Mouse (Mus musculus): Measurements from ENCODE around the gene Yipf3. TPM values are rescaled to one million over a fixed set of nuclear protein-coding genes. Genes with fewer than 3 reads are reported as not detected.

The Yipf3 gene
- total and polyA plus RNA-seq, 3 experiments, result 72.4 to 142 (median 82.8) TPM

DNA sequence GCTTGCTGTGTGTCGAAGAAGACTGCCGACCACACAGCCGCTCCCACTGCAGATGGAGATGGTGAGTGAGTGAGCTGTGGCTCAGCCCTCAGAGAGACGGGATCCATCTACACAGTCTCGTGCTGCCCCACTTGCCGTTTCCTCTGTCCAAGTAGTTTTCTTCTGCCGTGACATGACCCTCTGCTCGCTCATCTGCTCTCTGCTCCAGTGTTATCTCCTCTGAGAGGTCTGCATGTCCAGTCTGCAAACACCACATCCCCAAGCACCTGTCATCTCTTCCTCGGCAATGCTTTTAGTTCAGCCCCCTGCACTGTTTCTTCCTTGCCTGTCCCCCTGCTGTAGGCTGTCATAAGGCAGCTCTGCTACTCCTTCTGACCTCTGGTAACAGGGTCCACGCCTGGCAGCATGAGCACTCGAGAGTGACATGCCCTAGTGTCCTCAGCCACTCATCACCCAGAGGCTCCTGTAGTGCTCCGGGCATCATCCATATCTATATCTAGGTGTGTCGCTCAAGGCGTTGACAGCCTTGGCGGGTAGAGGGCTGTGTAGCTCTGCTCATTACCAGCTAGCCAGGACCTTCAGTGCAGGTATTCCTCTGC lies 8.3 kb upstream of the Yipf3 start:
- Histone ChIP-seq H3K9ac (ENCODE audit: low read depth, low read length) (no peak overlapping the region), H3K4me1 (ENCODE audit: control insufficient read depth, insufficient read depth, low read length) (no peaks in the 10 kb centered on the region), H3K36me3 (ENCODE audit: control insufficient read depth, insufficient read depth, low read length) (no peaks in the 10 kb centered on the region), H3K79me2 (replicated peaks; ENCODE audit: control insufficient read depth, insufficient read depth, low read length) (no peaks in the 10 kb centered on the region), H3K27me3 (ENCODE audit: control insufficient read depth, insufficient read depth, low read length) (no peaks in the 10 kb centered on the region), H3K4me3 (no peak overlapping the region), H3K27ac (no peak overlapping the region)
- TF ChIP-seq CTCF (IDR thresholded peaks at IDR 0.05) (no peak), EP300 (IDR thresholded peaks at IDR 0.05; ENCODE audit: insufficient read depth, low read depth, low read length) (no peak), POLR2A (IDR thresholded peaks at IDR 0.05; ENCODE audit: insufficient read depth, low read depth, low read length) (no peak)
- 71% methylated on average over 15 of the region's 15 CpGs for WGBS
- no peak for DNase-seq
- intact Hi-C loops (cut with DNase I), result no loop called here

DNA sequence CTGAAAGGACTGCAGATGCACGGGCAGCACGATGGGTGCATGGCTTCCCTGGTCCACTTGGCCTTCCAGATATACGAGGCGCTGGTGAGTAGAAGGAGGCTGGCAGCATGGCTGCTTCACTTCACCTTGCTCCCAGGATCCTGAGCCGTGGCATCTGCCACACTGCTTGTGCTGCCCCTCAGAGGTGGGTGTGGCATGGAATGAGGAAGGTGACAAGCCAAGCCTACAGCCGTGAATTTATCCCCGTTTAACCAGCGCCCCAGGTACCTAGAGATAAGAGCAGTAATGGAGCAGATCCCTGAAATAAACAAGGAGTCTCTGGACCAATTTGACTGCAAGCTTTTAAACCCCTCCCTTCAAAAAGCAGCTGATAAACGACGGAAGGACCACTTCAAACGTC lies 6.4 kb upstream of the Yipf3 start:
- WGBS, result 75% methylated on average over 11 of the region's 11 CpGs
- H3K4me1 ChIP-seq (ENCODE audit: control insufficient read depth, insufficient read depth, low read length), result no peaks in the 10 kb centered on the region
- no peak overlapping the region for H3K27ac ChIP-seq
- H3K9ac ChIP-seq (ENCODE audit: low read depth, low read length), result no peak overlapping the region
- no peak for DNase-seq
- no peaks in the 10 kb centered on the region for H3K36me3 ChIP-seq (ENCODE audit: control insufficient read depth, insufficient read depth, low read length)
- intact Hi-C loops (cut with DNase I), result no loop called here
- no peaks in the 10 kb centered on the region for H3K27me3 ChIP-seq (ENCODE audit: control insufficient read depth, insufficient read depth, low read length)
- no peaks in the 10 kb centered on the region for H3K79me2 ChIP-seq (replicated peaks; ENCODE audit: control insufficient read depth, insufficient read depth, low read length)
- TF ChIP-seq POLR2A (IDR thresholded peaks at IDR 0.05; ENCODE audit: insufficient read depth, low read depth, low read length) (no peak), CTCF (IDR thresholded peaks at IDR 0.05) (no peak), EP300 (IDR thresholded peaks at IDR 0.05; ENCODE audit: insufficient read depth, low read depth, low read length) (no peak)
- H3K4me3 ChIP-seq, result no peak overlapping the region

DNA sequence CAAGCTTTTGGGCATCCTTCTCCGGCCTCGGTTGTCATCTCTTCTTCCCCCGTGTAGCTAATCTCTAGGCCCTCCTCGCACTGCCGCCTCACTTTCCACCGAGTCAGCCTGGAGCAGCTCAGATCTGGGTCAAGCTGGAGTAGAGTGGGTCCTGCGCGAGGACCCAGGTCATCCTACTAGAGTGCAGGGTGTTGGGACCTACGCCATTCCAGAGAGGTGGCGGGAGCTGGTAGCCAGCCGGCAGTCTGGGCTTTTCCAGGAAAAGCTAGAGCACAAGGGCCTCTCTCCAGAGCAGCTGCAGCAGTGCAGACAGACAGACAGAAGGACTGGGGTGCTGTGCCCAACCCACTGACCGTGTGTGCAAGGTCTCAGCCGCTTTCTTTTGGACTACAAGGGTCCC lies 5.6 kb upstream of the Yipf3 start:
- no peak overlapping the region for H3K27ac ChIP-seq
- no peaks in the 10 kb centered on the region for H3K27me3 ChIP-seq (ENCODE audit: control insufficient read depth, insufficient read depth, low read length)
- H3K4me1 ChIP-seq (ENCODE audit: control insufficient read depth, insufficient read depth, low read length), result peaks cover 1% of the 10 kb centered on the region; the same call in 1 of the 2 replicates
- H3K79me2 ChIP-seq (replicated peaks; ENCODE audit: control insufficient read depth, insufficient read depth, low read length), result no peaks in the 10 kb centered on the region
- 85% methylated on average over 13 of the region's 13 CpGs for WGBS
- H3K36me3 ChIP-seq (ENCODE audit: control insufficient read depth, insufficient read depth, low read length), result peaks cover 2% of the 10 kb centered on the region; the same call in 1 of the 2 replicates
- H3K4me3 ChIP-seq, result no peak overlapping the region
- no peak for DNase-seq
- no peak overlapping the region for H3K9ac ChIP-seq (ENCODE audit: low read depth, low read length)
- intact Hi-C loops (cut with DNase I), result no loop called here
- TF ChIP-seq CTCF (IDR thresholded peaks at IDR 0.05) (no peak), POLR2A (IDR thresholded peaks at IDR 0.05; ENCODE audit: insufficient read depth, low read depth, low read length) (no peak), EP300 (IDR thresholded peaks at IDR 0.05; ENCODE audit: insufficient read depth, low read depth, low read length) (no peak)

DNA sequence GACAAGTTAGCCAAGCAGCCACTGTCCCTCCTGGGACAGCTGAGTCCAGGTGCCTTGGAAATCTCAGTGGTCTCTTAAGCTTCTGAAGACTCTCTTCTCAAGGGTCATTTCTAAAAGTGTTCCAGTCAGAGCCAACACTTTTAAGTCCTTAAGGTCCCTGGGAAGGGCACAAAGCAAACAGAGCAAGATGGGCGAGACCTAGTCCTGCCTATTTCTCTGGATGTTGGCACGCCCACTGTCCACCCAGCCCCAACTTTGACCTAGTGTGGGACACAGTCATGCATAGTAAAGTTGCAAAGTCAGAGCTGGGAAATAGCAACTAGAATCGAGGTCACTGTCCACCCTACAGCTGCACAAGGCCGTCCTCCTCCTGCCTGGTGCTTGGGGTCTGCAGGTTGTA lies 4.9 kb upstream of the Yipf3 start:
- peaks cover 1% of the 10 kb centered on the region; the same call in 1 of the 2 replicates for H3K4me1 ChIP-seq (ENCODE audit: control insufficient read depth, insufficient read depth, low read length)
- 85% methylated on average over 4 of the region's 4 CpGs for WGBS
- intact Hi-C loops (cut with DNase I), result no loop called here
- H3K79me2 ChIP-seq (replicated peaks; ENCODE audit: control insufficient read depth, insufficient read depth, low read length), result peaks cover 2% of the 10 kb centered on the region; the same call in 1 of the 2 replicates
- H3K27ac ChIP-seq, result no peak overlapping the region
- no peaks in the 10 kb centered on the region for H3K27me3 ChIP-seq (ENCODE audit: control insufficient read depth, insufficient read depth, low read length)
- peaks cover 2% of the 10 kb centered on the region; the same call in 1 of the 2 replicates for H3K36me3 ChIP-seq (ENCODE audit: control insufficient read depth, insufficient read depth, low read length)
- no peak overlapping the region for H3K9ac ChIP-seq (ENCODE audit: low read depth, low read length)
- no peak for DNase-seq
- H3K4me3 ChIP-seq, result no peak overlapping the region
- TF ChIP-seq POLR2A (IDR thresholded peaks at IDR 0.05; ENCODE audit: insufficient read depth, low read depth, low read length) (no peak), EP300 (IDR thresholded peaks at IDR 0.05; ENCODE audit: insufficient read depth, low read depth, low read length) (no peak), CTCF (IDR thresholded peaks at IDR 0.05) (no peak)

DNA sequence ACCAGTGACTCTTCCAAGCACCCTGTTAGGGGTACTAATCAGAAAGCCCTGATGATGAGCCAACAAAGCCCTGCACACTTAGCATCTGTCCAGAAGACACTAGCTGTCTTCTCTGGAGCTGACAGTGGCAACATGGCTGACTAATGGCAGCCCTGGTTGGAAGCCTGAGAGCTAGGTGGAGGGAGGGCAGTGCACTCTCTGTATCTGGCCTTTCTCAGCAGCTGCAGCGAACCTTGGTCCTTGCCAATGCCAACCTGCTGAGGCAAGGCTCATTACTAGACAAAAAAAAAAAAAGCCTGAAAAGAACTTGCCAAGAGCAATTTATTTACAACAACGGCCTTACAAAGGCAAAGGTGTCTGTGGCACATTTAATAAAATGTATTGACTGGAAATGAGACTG lies 4.3 kb upstream of the Yipf3 start:
- intact Hi-C loops (cut with DNase I), result no loop called here
- Histone ChIP-seq H3K4me1 (ENCODE audit: control insufficient read depth, insufficient read depth, low read length) (peaks cover 1% of the 10 kb centered on the region; the same call in 1 of the 2 replicates), H3K9ac (ENCODE audit: low read depth, low read length) (no peak overlapping the region), H3K4me3 (no peak overlapping the region), H3K27ac (no peak overlapping the region), H3K36me3 (ENCODE audit: control insufficient read depth, insufficient read depth, low read length) (peaks cover 2% of the 10 kb centered on the region; the same call in 1 of the 2 replicates), H3K27me3 (ENCODE audit: control insufficient read depth, insufficient read depth, low read length) (no peaks in the 10 kb centered on the region), H3K79me2 (replicated peaks; ENCODE audit: control insufficient read depth, insufficient read depth, low read length) (peaks cover 2% of the 10 kb centered on the region; the same call in 1 of the 2 replicates)
- 80% methylated on average over 2 of the region's 2 CpGs for WGBS
- DNase-seq, result no peak
- no peak for TF ChIP-seq EP300 (IDR thresholded peaks at IDR 0.05; ENCODE audit: insufficient read depth, low read depth, low read length)
- no peak for TF ChIP-seq CTCF (IDR thresholded peaks at IDR 0.05)
- no peak for TF ChIP-seq POLR2A (IDR thresholded peaks at IDR 0.05; ENCODE audit: insufficient read depth, low read depth, low read length)

DNA sequence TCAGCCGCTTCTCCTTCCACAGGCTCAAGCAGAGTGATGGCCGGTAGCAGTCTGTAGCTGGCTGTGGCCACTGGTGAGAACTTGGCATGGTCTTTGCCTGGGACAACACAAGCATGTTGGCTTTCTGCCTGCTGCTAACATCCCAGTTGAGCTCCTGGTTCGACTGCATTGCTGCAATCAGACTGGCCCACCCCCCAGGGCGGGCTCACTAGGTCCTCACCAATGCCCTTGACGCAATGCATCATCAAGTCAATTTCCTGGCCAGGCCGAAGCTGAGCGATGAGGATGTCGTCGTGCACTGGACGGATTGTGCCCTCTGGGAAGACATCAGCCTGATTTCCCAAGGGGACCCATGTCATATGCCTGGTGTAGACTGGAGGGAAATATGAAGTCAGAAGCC lies 3.3 kb upstream of the Yipf3 start:
- H3K36me3 ChIP-seq (ENCODE audit: control insufficient read depth, insufficient read depth, low read length), result peaks cover 4% of the 10 kb centered on the region; the same call in 1 of the 2 replicates
- peaks cover 2% of the 10 kb centered on the region; the same call in 1 of the 2 replicates for H3K79me2 ChIP-seq (replicated peaks; ENCODE audit: control insufficient read depth, insufficient read depth, low read length)
- H3K4me3 ChIP-seq, result no peak overlapping the region
- H3K4me1 ChIP-seq (ENCODE audit: control insufficient read depth, insufficient read depth, low read length), result peaks cover 5% of the 10 kb centered on the region; the same call in 1 of the 2 replicates
- H3K27me3 ChIP-seq (ENCODE audit: control insufficient read depth, insufficient read depth, low read length), result no peaks in the 10 kb centered on the region
- H3K9ac ChIP-seq (ENCODE audit: low read depth, low read length), result no peak overlapping the region
- 54% methylated on average over 10 of the region's 10 CpGs for WGBS
- no peak overlapping the region for H3K27ac ChIP-seq
- DNase-seq, result peak in 1 of 2 experiments; percentile 39
- TF ChIP-seq POLR2A (IDR thresholded peaks at IDR 0.05; ENCODE audit: insufficient read depth, low read depth, low read length) (no peak), EP300 (IDR thresholded peaks at IDR 0.05; ENCODE audit: insufficient read depth, low read depth, low read length) (no peak), CTCF (IDR thresholded peaks at IDR 0.05) (no peak)
- intact Hi-C loops (cut with DNase I), result no loop called here
